Mouse (Mus musculus) 3T3-L1 (cell line): ENCODE measurements around the gene Atxn3.

ENCODE experiments used
- DNase-seq: peaks from one replicate; pipeline ENCODE4 v3.0.0-alpha.2; 2015; ENCODE audit warnings: low read depth, low spot score

The Atxn3 gene

GRCm38 (mm10) chr12:101957942-101958544, at the start of gene Atxn3:
Gene Atxn3, minus strand, starts transcription at chr12:101958246.
- DNase-seq, result peak; percentile 92

- DNase-seq, result no peak
Measured at GRCm38 (mm10) chr12:102000785-102001184, 42.7 kb upstream of the Atxn3 start.

GRCm38 (mm10) chr12:101998929-101999328, 40.9 kb upstream of the Atxn3 start:
- no peak for DNase-seq

- DNase-seq, result no peak
Measured at GRCm38 (mm10) chr12:101994576-101995467, 36.8 kb upstream of the Atxn3 start.

- no peak for DNase-seq
Measured at GRCm38 (mm10) chr12:101987659-101988058, 29.6 kb upstream of the Atxn3 start.

GRCm38 (mm10) chr12:101985110-101985509, 27.1 kb upstream of the Atxn3 start:
- peak; percentile 63 for DNase-seq

- DNase-seq, result no peak
Measured at GRCm38 (mm10) chr12:101982977-101983376, 24.9 kb upstream of the Atxn3 start.

- DNase-seq, result no peak
Measured at GRCm38 (mm10) chr12:101981559-101981958, 23.5 kb upstream of the Atxn3 start.

GRCm38 (mm10) chr12:101980266-101980665, 22.2 kb upstream of the Atxn3 start:
- peak; percentile 6 for DNase-seq

- no peak for DNase-seq
Measured at GRCm38 (mm10) chr12:101979213-101979750, 21.2 kb upstream of the Atxn3 start.

GRCm38 (mm10) chr12:101978588-101978987, 20.5 kb upstream of the Atxn3 start:
- DNase-seq, result peak; percentile 6

GRCm38 (mm10) chr12:101978162-101978561, 20.1 kb upstream of the Atxn3 start:
- DNase-seq, result no peak

- no peak for DNase-seq
Measured at GRCm38 (mm10) chr12:101977404-101977915, 19.4 kb upstream of the Atxn3 start.

GRCm38 (mm10) chr12:101976651-101977403, 18.8 kb upstream of the Atxn3 start:
- peak; percentile 45 for DNase-seq

- DNase-seq, result peak; percentile 72
Measured at GRCm38 (mm10) chr12:101975601-101976571, 17.8 kb upstream of the Atxn3 start, which contains the start of gene Cpsf2. Gene Cpsf2, plus strand, starts transcription at chr12:101975988.

- peak; percentile 54 for DNase-seq
Measured at GRCm38 (mm10) chr12:101975167-101975600, 17.1 kb upstream of the Atxn3 start.

GRCm38 (mm10) chr12:101974571-101974970, 16.5 kb upstream of the Atxn3 start:
- peak; percentile 14 for DNase-seq

GRCm38 (mm10) chr12:101972230-101972629, 14.2 kb upstream of the Atxn3 start:
- DNase-seq, result peak; percentile 13

- no peak for DNase-seq
Measured at GRCm38 (mm10) chr12:101971311-101971710, 13.3 kb upstream of the Atxn3 start.
